Comparison of ENCODE assay signal across 11 mouse cellular contexts in genomic region chr16:33837191-33837590, GRCm38 (mm10). TPM values are rescaled to one million over a fixed set of nuclear protein-coding genes. Genes with fewer than 3 reads are reported as not detected.
DNase-seq lines count a peak whose midpoint lies in the region; ATAC-seq lines count a peak whose summit lies in the region.
"Had no signal": no experiment of that assay in that cellular context is flagged by ENCODE, and none has a peak within 500 bp of the region (broad histone marks: within the 10 kb centered on the region; RNA-seq: fewer than 3 reads in every experiment).

No protein-coding gene starts in this region.

- peak; percentile 53 for DNase-seq in cerebellum, adult 11-12 months
- no peak for DNase-seq in cerebellum, postnatal 10 days
- peak; percentile 52 for DNase-seq in urinary bladder, postnatal 14 days (ENCODE audit: low spot score)
- no peak for DNase-seq in urinary bladder, postnatal 4 days (ENCODE audit: low spot score in 2 of 2)
- DNase-seq in yolk sac, embryonic 10.5 days (ENCODE audit: low spot score) = peak; percentile 45

- H3K36me3 ChIP-seq in intestine, embryonic 16.5 days (ENCODE audit: control insufficient read depth, insufficient read depth, low read length) = no peaks in the 10 kb centered on the region
- H3K36me3 ChIP-seq: forebrain, embryonic 15.5 days had no signal

- ATAC-seq in intestine, embryonic 16.5 days = peak; percentile 60
- no peak for ATAC-seq in megakaryocyte, adult 5-6 weeks (ENCODE audit: poor library complexity, severe bottlenecking)
- ATAC-seq in frontal cortex, adult (ENCODE audit: low TSS enrichment) = no peak
- ATAC-seq: CD4-positive, CD25-positive, alpha-beta regulatory T cell, adult 4 months; forebrain, embryonic 15.5 days had no signal

- H3K9ac ChIP-seq in intestine, embryonic 16.5 days (ENCODE audit: low read depth, low read length) = no peak overlapping the region
- H3K9ac ChIP-seq: forebrain, embryonic 15.5 days had no signal

- H3K27me3 ChIP-seq in intestine, embryonic 16.5 days (replicated peaks; ENCODE audit: control insufficient read depth, insufficient read depth, low read length) = no peaks in the 10 kb centered on the region

- H3K4me1 ChIP-seq in intestine, embryonic 16.5 days (ENCODE audit: control insufficient read depth, insufficient read depth, low read length) = peaks cover 32% of the 10 kb centered on the region

- H3K9me3 ChIP-seq in intestine, embryonic 16.5 days (ENCODE audit: control insufficient read depth, low read length) = no peaks in the 10 kb centered on the region
- H3K9me3 ChIP-seq: forebrain, embryonic 15.5 days had no signal

- H3K4me2 ChIP-seq in intestine, embryonic 16.5 days (ENCODE audit: low read depth, low read length) = no peak overlapping the region
- H3K4me2 ChIP-seq: forebrain, embryonic 15.5 days had no signal

- peak overlapping the region; percentile 71 for H3K27ac ChIP-seq in intestine, embryonic 16.5 days (ENCODE audit: low read length)
- H3K27ac ChIP-seq: forebrain, embryonic 15.5 days had no signal

- 62% methylated on average over 3 of the region's 3 CpGs for WGBS in intestine, embryonic 16.5 days

- H3K4me3 ChIP-seq in intestine, embryonic 16.5 days (ENCODE audit: low read length) = no peak overlapping the region
- H3K4me3 ChIP-seq: forebrain, embryonic 15.5 days had no signal

RNA-seq across cellular contexts. Expression of gene Itgb5, which starts 7.7 kb away (rescaled TPM):
- 6.6 and 9.3 TPM in 2 replicates for polyA plus RNA-seq in intestine, embryonic 16.5 days (2015; fragmentation: Nextera tagmentation; extraction: Ambion mirVana)
- total RNA-seq in megakaryocyte, adult 5-6 weeks (2015) = 11.8 and 15.2 TPM in 2 replicates
- 17.2 and 20.8 TPM in 2 replicates for total RNA-seq in megakaryocyte, adult 5-6 weeks (2017)

RNA-seq across cellular contexts. Expression of gene Muc13, which starts 43.4 kb away (rescaled TPM):
- polyA plus RNA-seq in intestine, embryonic 16.5 days (2015; fragmentation: Nextera tagmentation; extraction: Ambion mirVana) = 358 and 407 TPM in 2 replicates
- total RNA-seq in megakaryocyte, adult 5-6 weeks (2015) = 1.2 and 2.1 TPM in 2 replicates
- 0.81 and 1.8 TPM in 2 replicates for total RNA-seq in megakaryocyte, adult 5-6 weeks (2017)
- polyA plus RNA-seq: forebrain, embryonic 15.5 days; heart, embryonic 14.5 days had no signal

Comparison
In these comparisons a context has a peak if more than half of its experiments do, and no peak if none do; other contexts are left out.
1. DNase-seq: peak in cerebellum, adult 11-12 months (single experiment), urinary bladder, postnatal 14 days (single experiment) and yolk sac, embryonic 10.5 days (single experiment); none in cerebellum, postnatal 10 days (0 of 2) and urinary bladder, postnatal 4 days (0 of 2).